Mouse (Mus musculus) heart, adult 9 months (tissue): ENCODE data around the gene Zfp941.

Experiments used
- DNase-seq, 2 experiments: peaks; one replicate each; pipeline ENCODE4 v3.0.0; 2022; ENCODE audit warnings: low spot score in 2 of 2

Gene Zfp941

GRCm38 (mm10) chr7:140821653-140822329 is at the start of gene Zfp941:
Gene Zfp941 (minus strand): TSS chr7:140822178.
- no peak for DNase-seq

GRCm38 (mm10) chr7:140864761-140865160 is 42.8 kb upstream of the Zfp941 start:
- DNase-seq = no peak

GRCm38 (mm10) chr7:140860728-140861127 is 38.8 kb upstream of the Zfp941 start:
- no peak for DNase-seq

- DNase-seq = no peak
Observed at GRCm38 (mm10) chr7:140859997-140860396, 38.0 kb upstream of the Zfp941 start.

- DNase-seq = no peak
Observed at GRCm38 (mm10) chr7:140858746-140859145, 36.8 kb upstream of the Zfp941 start.

GRCm38 (mm10) chr7:140857550-140858505 is 35.9 kb upstream of the Zfp941 start, which contains the start of gene Bet1l:
Gene Bet1l (minus strand): TSS chr7:140857577.
- no peak for DNase-seq

- peak; percentile 93 to 94 for DNase-seq
Observed at GRCm38 (mm10) chr7:140856785-140857549, 35.0 kb upstream of the Zfp941 start, which contains the start of gene Ric8a. Gene Ric8a (plus strand): TSS chr7:140856957.

GRCm38 (mm10) chr7:140855860-140856784 is 34.1 kb upstream of the Zfp941 start, which contains the start of gene Gm45785:
Gene Gm45785 (minus strand): TSS chr7:140856331.
- DNase-seq = peak; percentile 90 to 93

- no peak for DNase-seq
Observed at GRCm38 (mm10) chr7:140855181-140855580, 33.2 kb upstream of the Zfp941 start.

- no peak for DNase-seq
Observed at GRCm38 (mm10) chr7:140854483-140854882, 32.5 kb upstream of the Zfp941 start.

- no peak for DNase-seq
Observed at GRCm38 (mm10) chr7:140853386-140853785, 31.4 kb upstream of the Zfp941 start.

- no peak for DNase-seq
Observed at GRCm38 (mm10) chr7:140851916-140852315, 29.9 kb upstream of the Zfp941 start.

GRCm38 (mm10) chr7:140848591-140848990 is 26.6 kb upstream of the Zfp941 start:
- DNase-seq = no peak

- DNase-seq = no peak
Observed at GRCm38 (mm10) chr7:140847755-140848580, 26.0 kb upstream of the Zfp941 start, which contains the start of gene Odf3. Gene Odf3 (plus strand): TSS chr7:140847805.

GRCm38 (mm10) chr7:140846676-140847075 is 24.7 kb upstream of the Zfp941 start:
- no peak for DNase-seq

- no peak for DNase-seq
Observed at GRCm38 (mm10) chr7:140845683-140846082, 23.7 kb upstream of the Zfp941 start.

GRCm38 (mm10) chr7:140844905-140845665 is 23.1 kb upstream of the Zfp941 start, which contains the start of gene Scgb1c1:
Gene Scgb1c1 (plus strand): TSS chr7:140845547.
- DNase-seq = peak; percentile 74 to 86

- no peak for DNase-seq
Observed at GRCm38 (mm10) chr7:140843806-140844205, 21.8 kb upstream of the Zfp941 start.
